Mouse (Mus musculus) CH12.LX (cell line): ENCODE measurements at regions not wholly inside any gene's neighbourhood (a gene's known extent, or its start where the extent isn't known, plus 50 kb on each side); places are given as distances from the start of the nearest gene placed in this dataset.

Experiments used
- POLR2A ChIP-seq: IDR thresholded peaks from 2 replicates; pipeline ENCODE4 v1.6.1; 2011; ENCODE audit warnings: low read depth, mild to moderate bottlenecking, improper control_type of control experiment, low read length
- USF1 ChIP-seq: IDR thresholded peaks from 2 replicates; pipeline ENCODE4 v1.6.1; 2014; ENCODE audit warnings: low read depth, mild to moderate bottlenecking, inconsistent platforms, low read length, improper control_type of control experiment

DNA sequence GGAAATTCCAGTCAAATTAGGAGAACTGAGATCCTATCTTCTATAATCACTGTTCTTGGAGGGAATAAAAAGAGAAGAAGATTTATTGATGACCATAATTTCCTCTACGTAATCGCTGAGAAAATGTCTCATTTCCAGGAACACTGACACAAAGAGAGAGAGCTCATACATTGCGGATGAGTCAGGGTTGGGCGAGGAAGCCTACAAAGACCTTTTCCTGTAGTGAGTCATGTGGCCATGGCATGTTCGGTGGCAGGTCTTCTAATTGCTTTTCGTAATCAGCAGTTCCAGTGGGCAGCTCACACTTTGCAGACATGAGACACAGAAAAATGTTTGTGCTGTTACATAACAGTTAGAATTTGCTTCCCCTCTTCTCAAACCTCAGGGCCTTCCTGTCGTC lies 83.0 kb upstream of the Mocs2 start:
- TF ChIP-seq POLR2A: no peak
- TF ChIP-seq USF1: no peak
